9 mouse cellular contexts compared by ENCODE assay signal in genomic region chr7:122199296-122199695, GRCm38 (mm10). TPM values are rescaled to one million over a fixed set of nuclear protein-coding genes. Genes with fewer than 3 reads are reported as not detected.
DNase-seq lines count a peak whose midpoint lies in the region; ATAC-seq and TF ChIP-seq lines count a peak whose summit lies in the region.
"Had no signal": no experiment of that assay in that cellular context is flagged by ENCODE, and none has a peak within 500 bp of the region (broad histone marks: within the 10 kb centered on the region; RNA-seq: fewer than 3 reads in every experiment).

No protein-coding gene starts in this region.

- no peaks in the 10 kb centered on the region for H3K9me3 ChIP-seq in intestine, postnatal 0 days (ENCODE audit: control insufficient read depth)

- TF ChIP-seq CTCF in intestine, postnatal 0 days (IDR thresholded peaks at IDR 0.05; ENCODE audit: low read depth): peak; percentile 87

- H3K4me1 ChIP-seq in intestine, postnatal 0 days (replicated peaks; ENCODE audit: control insufficient read depth, insufficient read depth, low read length): no peaks in the 10 kb centered on the region

- no peak overlapping the region for H3K9ac ChIP-seq in intestine, postnatal 0 days (ENCODE audit: low read depth, low read length)

- DNase-seq in cerebellum, adult 18-20 months: peak; percentile 24 to 29
- DNase-seq in cerebellum, adult 11-12 months: no peak
- DNase-seq in left cerebral cortex, adult 9 months (ENCODE audit: low spot score in 2 of 2): peak; percentile 9 to 38
- DNase-seq in left cerebral cortex, postnatal 4 days: no peak
- peak; percentile 63 for DNase-seq in brain, adult 2 months (ENCODE audit: low read depth, low spot score)
- peak; percentile 75 for DNase-seq in retina, embryonic 14.5 days (ENCODE audit: low spot score)
- no peak for DNase-seq in testis, postnatal 14 days (ENCODE audit: low spot score)

- no peak overlapping the region for H3K4me3 ChIP-seq in intestine, postnatal 0 days (ENCODE audit: low read depth, low read length)

- no peaks in the 10 kb centered on the region for H3K36me3 ChIP-seq in intestine, postnatal 0 days (ENCODE audit: control insufficient read depth, insufficient read depth)

- no peaks in the 10 kb centered on the region for H3K27me3 ChIP-seq in intestine, postnatal 0 days (replicated peaks; ENCODE audit: control insufficient read depth, insufficient read depth, low read length)

- 17% methylated on average over 5 of the region's 5 CpGs for WGBS in intestine, postnatal 0 days

- H3K27ac ChIP-seq in intestine, postnatal 0 days (ENCODE audit: low read depth, low read length): no peak overlapping the region

- H3K4me2 ChIP-seq in intestine, postnatal 0 days (replicated peaks; ENCODE audit: low read depth): no peak overlapping the region

- no peak; the same call in 1 of the 2 replicates for ATAC-seq in intestine, postnatal 0 days

- intact Hi-C loops in left cerebral cortex, postnatal 4 days (cut with DNase I): loop anchor here (2.0 kb wide), 2 partner anchors 90 to 260 kb away; partner anchors contain the start of gene Prkcb

RNA-seq across cellular contexts. Expression of gene Ern2, which starts 13.3 kb away (rescaled TPM):
- total RNA-seq in left cerebral cortex, postnatal 4 days (2021): 1 to 10 TPM; 2.8 to 3.1 TPM
- polyA plus RNA-seq in intestine, postnatal 0 days (2015; fragmentation: Nextera tagmentation; extraction: Ambion mirVana): 4.0 and 4.8 TPM in 2 replicates
- total RNA-seq: heart, postnatal 14 days had no signal

RNA-seq across cellular contexts. Expression of gene Chp2, which starts 20.0 kb away (rescaled TPM):
- 1 to 10 TPM; 1.2 to 1.9 TPM for total RNA-seq in left cerebral cortex, postnatal 4 days (2021)
- 54.5 and 60.2 TPM in 2 replicates for polyA plus RNA-seq in intestine, postnatal 0 days (2015; fragmentation: Nextera tagmentation; extraction: Ambion mirVana)

RNA-seq across cellular contexts. Expression of gene Plk1, which starts 40.1 kb away (rescaled TPM):
- total RNA-seq in left cerebral cortex, postnatal 4 days (2021): 1 to 10 TPM; 6.2 to 6.5 TPM
- polyA plus RNA-seq in intestine, postnatal 0 days (2015; fragmentation: Nextera tagmentation; extraction: Ambion mirVana): 20.0 and 25.0 TPM in 2 replicates

Comparison
In these comparisons a context has a peak if more than half of its experiments do, and no peak if none do; other contexts are left out.
1. DNase-seq: peak in cerebellum, adult 18-20 months (2 of 2), left cerebral cortex, adult 9 months (2 of 2), brain, adult 2 months (single experiment) and retina, embryonic 14.5 days (single experiment); none in cerebellum, adult 11-12 months (single experiment), left cerebral cortex, postnatal 4 days (single experiment) and testis, postnatal 14 days (single experiment).